Mouse (Mus musculus) forebrain, embryonic 15.5 days (tissue): ENCODE results near the gene Cckbr. TPM values are rescaled to one million over a fixed set of nuclear protein-coding genes. Genes with fewer than 3 reads are reported as not detected.
"Not testable (repeated sequence)": the region's sequence is repeated elsewhere in the genome, so short reads cannot be mapped to it uniquely, and the experiment has no call there.

ENCODE experiments used
- ATAC-seq: fragments of 200-750 bp; cut with Nextera tagmentation; replicated peaks from 2 replicates; pipeline ENCODE4 v1.8.0; 2017; ENCODE audit warnings: mild to moderate bottlenecking, moderate TSS enrichment, moderate library complexity
- H3K27ac ChIP-seq: fragments of 300-500 bp; sonication (generic); replicated peaks from 2 replicates; pipeline ENCODE4 v1.5.1; 2015; ENCODE audit warnings: mild to moderate bottlenecking, inconsistent platforms
- H3K27me3 ChIP-seq: fragments of 300-500 bp; sonication (generic); 2 replicates; pipeline ENCODE4 v1.6.1; 2015; ENCODE audit warnings: inconsistent platforms
- H3K36me3 ChIP-seq: fragments of 300-500 bp; sonication (generic); 2 replicates; pipeline ENCODE4 v1.6.1; 2015; ENCODE audit warnings: mild to moderate bottlenecking, inconsistent platforms
- H3K4me1 ChIP-seq: fragments of 300-500 bp; sonication (generic); 2 replicates; pipeline ENCODE4 v1.6.1; 2015; ENCODE audit warnings: inconsistent platforms
- H3K4me2 ChIP-seq: fragments of 300-500 bp; sonication (generic); replicated peaks from 2 replicates; pipeline ENCODE4 v1.6.1; 2015; ENCODE audit warnings: mild to moderate bottlenecking, inconsistent platforms
- H3K4me3 ChIP-seq: fragments of 300-500 bp; sonication (generic); 2 replicates; pipeline ENCODE4 v1.5.1; 2015; ENCODE audit warnings: mild to moderate bottlenecking, inconsistent platforms
- H3K9ac ChIP-seq: fragments of 300-500 bp; sonication (generic); replicated peaks from 2 replicates; pipeline ENCODE4 v1.6.1; 2015; ENCODE audit warnings: mild to moderate bottlenecking, inconsistent platforms
- H3K9me3 ChIP-seq: fragments of 300-500 bp; sonication (generic); 2 replicates; pipeline ENCODE4 v1.6.1; 2016; ENCODE audit warnings: inconsistent platforms
- WGBS: fragments of 180-500 bp; shearing (Covaris S2); methylation state at CpG from one replicate; pipeline ENCODE4 v1.1.7; 2015; ENCODE audit warnings: mixed read lengths; 5-methylcytosine and 5-hydroxymethylcytosine counted together
- polyA plus RNA-seq: library from polyadenylated mRNA; unstranded; fragments of >200 nt; fragmentation: Nextera tagmentation; extraction: Ambion mirVana; gene quantifications from 2 replicates; pipeline ENCODE4 v1.2.1, GENCODE M21; 2015

Cckbr gene
- polyA plus RNA-seq, 1 experiment from 2014 or later, result 1.5 TPM

DNA sequence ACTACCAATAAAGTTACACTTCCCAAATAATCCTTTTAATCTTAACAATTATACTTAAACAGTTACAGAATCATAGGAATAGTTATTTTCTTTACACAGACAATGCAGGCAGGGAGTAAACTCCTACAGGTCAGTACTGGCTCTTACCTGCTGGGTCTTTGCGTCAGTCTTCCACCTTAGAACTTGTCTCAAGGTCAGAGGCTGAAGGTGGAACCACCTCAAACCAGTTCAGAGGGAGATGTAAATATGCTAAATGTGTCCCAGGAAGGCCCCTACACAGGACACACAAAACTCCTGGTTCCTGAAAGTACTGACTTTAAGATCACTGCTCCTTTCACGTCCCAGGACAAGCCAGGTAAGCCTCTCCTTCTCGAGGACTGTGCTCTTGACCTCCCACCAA is 19.5 kb downstream of the Cckbr start:
- H3K36me3 ChIP-seq, result no peaks in the 10 kb centered on the region
- 66% methylated on average over 3 of the region's 3 CpGs for WGBS
- no peaks in the 10 kb centered on the region for H3K27me3 ChIP-seq
- no peak overlapping the region for H3K27ac ChIP-seq
- ATAC-seq, result no peak
- no peak overlapping the region for H3K4me2 ChIP-seq
- no peaks in the 10 kb centered on the region for H3K4me1 ChIP-seq
- no peaks in the 10 kb centered on the region for H3K9me3 ChIP-seq
- H3K9ac ChIP-seq, result no peak overlapping the region
- H3K4me3 ChIP-seq, result no peak overlapping the region

DNA sequence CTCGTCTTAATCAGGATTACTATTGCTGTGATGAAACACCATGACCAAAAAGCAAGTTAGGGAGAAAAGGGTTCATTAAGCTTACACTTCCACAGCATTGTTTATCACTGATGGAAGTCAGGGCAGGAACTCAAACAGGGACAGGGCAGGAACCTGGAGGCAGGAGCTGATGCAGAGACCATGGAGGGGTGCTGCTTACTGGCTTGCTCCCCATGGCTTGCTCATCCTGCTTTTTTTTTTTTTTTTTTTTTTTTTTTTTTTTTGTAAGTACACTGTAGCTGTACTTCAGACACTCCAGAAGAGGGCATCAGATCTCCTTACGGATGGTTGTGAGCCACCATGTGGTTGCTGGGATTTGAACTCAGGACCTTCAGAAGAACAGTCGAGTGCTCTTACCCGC is 27.8 kb downstream of the Cckbr start:
- ATAC-seq, H3K4me1 ChIP-seq, H3K4me3 ChIP-seq, H3K4me2 ChIP-seq, H3K27me3 ChIP-seq, H3K9ac ChIP-seq, H3K36me3 ChIP-seq, H3K27ac ChIP-seq, H3K9me3 ChIP-seq: not testable (repeated sequence)
- WGBS, result 89% methylated on average over 4 of the region's 4 CpGs

DNA sequence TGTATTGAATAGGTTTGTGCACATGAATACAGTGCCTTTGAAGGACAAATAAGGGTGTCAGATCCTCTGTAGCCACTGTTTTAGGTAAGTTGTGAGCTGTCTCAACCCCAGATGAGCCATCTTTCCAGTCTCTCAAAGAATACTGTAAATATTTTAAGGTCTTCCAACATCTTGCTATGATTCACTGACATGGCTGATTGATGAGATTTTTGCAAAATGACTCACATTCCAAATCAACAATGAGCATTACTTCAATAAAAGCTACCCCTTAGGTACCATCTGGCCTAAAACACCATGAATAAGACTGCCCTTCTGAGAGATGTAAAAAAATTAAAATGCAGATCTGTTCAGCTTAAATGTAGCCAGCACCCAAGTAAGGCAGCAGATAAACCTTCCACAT is 33.0 kb downstream of the Cckbr start:
- Histone ChIP-seq H3K4me2 (no peak overlapping the region), H3K36me3 (no peaks in the 10 kb centered on the region), H3K27ac (no peak overlapping the region), H3K4me3 (no peak overlapping the region), H3K9me3 (no peaks in the 10 kb centered on the region), H3K4me1 (no peaks in the 10 kb centered on the region), H3K27me3 (no peaks in the 10 kb centered on the region), H3K9ac (no peak overlapping the region)
- no peak for ATAC-seq

DNA sequence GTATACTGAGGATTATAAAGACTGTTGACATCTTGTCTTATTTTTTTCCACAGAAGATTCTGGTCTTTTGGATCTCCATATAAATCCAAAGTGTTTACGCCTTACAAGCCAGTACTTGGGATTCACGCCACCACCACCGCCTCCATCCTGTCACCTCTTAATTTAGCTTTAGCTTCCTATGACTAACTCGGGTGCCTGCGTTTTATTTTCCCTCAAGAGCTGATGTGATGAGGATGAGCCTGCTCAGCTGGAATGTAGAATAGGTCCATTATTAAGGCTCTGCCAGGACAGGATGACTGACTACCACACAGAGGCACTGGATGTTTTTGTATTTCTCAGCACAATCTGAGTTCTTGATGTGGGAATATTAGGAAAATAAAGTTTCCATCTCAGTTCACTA is 40.0 kb downstream of the Cckbr start:
- not testable (repeated sequence) for H3K9me3 ChIP-seq, H3K27me3 ChIP-seq, H3K36me3 ChIP-seq, H3K27ac ChIP-seq, ATAC-seq, H3K4me3 ChIP-seq, H3K9ac ChIP-seq, H3K4me1 ChIP-seq, H3K4me2 ChIP-seq
- WGBS, result 85% methylated on average over 5 of the region's 5 CpGs

DNA sequence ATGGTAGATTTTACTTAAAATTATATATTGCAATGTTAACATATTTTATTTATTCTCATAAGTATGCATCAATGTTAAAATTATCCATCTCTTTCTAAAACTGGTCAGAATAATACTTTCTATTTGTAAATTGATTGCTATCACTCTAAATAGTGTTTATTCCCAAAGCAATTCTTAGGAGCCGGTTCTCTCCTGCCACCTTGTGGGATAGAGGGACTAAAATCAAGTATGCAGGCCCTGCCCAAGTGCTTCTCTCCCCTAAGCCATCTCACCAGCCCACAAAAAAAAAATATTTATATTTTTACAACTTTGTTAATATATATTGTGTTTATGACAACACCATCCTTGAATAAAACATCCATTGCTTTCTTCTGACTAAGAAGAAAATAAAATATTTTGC is 47.1 kb downstream of the Cckbr start:
- H3K9ac ChIP-seq, result no peak overlapping the region
- H3K9me3 ChIP-seq, result no peaks in the 10 kb centered on the region
- no peaks in the 10 kb centered on the region for H3K36me3 ChIP-seq
- ATAC-seq, result no peak
- no peak overlapping the region for H3K4me2 ChIP-seq
- H3K4me1 ChIP-seq, result no peaks in the 10 kb centered on the region
- 58% methylated on average over 1 of the region's 1 CpGs for WGBS
- H3K4me3 ChIP-seq, result no peak overlapping the region
- no peaks in the 10 kb centered on the region for H3K27me3 ChIP-seq
- H3K27ac ChIP-seq, result no peak overlapping the region

DNA sequence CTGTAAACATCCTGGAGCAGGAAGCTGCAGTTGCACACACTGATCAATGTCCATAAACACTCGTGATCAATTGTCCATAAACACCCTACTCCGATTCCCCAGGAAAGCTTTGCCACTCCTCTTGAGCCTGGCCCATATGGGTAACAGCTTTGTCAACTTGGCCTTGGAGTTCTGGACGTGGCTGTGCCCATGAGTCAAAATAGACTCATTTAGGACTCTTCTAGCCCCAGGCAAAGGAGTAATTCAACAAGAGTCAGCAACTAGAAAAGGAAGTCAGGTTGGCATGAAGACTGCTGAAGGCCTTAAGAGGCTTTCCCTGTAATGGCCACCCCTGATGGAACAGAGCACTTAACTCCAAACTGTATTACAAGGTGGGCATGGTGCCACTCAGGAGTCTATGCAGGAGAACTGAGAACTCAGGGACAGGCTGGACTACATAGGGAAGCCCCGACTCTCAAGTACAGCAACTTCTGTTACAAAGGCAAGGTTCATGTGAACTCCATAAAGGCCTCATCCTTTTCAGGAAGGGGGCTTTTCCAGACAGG is 49.3 kb downstream of the Cckbr start:
- Histone ChIP-seq H3K9me3 (no peaks in the 10 kb centered on the region), H3K4me3 (no peak overlapping the region), H3K27ac (no peak overlapping the region), H3K27me3 (no peaks in the 10 kb centered on the region), H3K4me2 (no peak overlapping the region), H3K36me3 (no peaks in the 10 kb centered on the region), H3K9ac (no peak overlapping the region), H3K4me1 (no peaks in the 10 kb centered on the region)
- 76% methylated on average over 4 of the region's 4 CpGs for WGBS
- no peak for ATAC-seq

DNA sequence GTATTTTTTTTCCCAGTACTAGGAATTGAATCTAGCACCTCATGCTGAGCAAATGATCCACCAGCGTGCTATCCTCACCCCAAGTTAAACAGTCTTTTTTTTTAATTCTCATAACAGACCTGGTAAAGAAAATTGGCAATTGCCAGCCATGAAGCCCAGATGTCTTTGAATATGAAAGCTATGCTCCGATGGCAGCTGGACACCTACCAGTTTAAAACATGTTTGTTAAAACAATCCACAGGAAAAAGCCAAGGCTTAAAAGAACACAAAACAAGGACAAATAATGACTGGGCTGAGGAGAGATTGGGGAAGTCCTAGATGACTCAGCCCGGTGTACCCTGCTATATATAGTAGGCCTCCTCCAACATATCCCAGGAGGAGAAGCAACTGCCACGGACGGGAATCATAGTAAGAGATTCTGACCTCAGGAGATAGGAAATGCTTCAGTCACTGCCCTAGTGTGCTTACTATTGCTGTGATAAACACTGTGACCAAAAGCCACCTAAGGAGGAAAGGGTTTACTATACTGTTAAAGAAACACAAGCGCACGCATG is 49.9 kb downstream of the Cckbr start:
- WGBS, result 87% methylated on average over 7 of the region's 7 CpGs
- H3K4me3 ChIP-seq, result no peak overlapping the region
- no peak for ATAC-seq

DNA sequence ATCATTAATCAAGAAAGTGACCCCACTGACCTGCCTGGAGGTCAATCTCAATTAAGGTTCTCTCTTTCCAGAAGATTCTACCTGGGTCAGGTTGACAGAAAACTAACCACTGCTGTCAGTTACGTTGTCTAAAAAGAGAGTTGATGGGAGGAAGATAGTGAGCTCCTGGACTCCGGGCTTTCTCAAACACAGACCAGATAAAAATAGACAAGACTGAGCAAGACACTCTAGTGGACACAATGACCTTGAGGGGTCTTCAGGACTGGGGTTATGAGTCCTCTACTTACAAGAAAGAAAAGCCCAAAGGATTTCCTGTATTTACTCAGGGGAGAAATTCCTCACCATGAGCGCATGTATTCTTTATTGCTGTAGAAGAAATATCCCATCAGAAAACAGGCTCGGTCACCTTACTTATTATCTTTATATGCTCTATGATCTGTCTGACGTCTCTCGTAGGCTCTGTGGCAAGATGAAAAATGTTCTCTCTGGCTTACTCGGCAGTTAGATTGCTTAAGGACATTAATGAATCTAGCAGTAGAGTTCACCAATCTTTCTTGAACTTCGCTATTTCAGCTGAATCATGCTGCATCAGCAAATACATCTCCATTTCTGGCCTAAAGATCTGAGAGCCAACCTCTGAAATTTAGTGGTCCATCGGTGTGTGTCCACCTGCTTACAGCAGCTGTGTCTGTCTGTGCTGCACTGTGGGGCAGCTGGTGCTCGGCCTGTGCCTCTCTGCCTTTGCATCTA is 51.3 kb downstream of the Cckbr start:
- WGBS, result 82% methylated on average over 10 of the region's 10 CpGs
- H3K9me3 ChIP-seq, result no peaks in the 10 kb centered on the region
- H3K4me2 ChIP-seq, result no peak overlapping the region
- no peaks in the 10 kb centered on the region for H3K27me3 ChIP-seq
- no peak for ATAC-seq
- H3K27ac ChIP-seq, result no peak overlapping the region
- no peak overlapping the region for H3K4me3 ChIP-seq
- no peaks in the 10 kb centered on the region for H3K36me3 ChIP-seq
- H3K4me1 ChIP-seq, result peaks cover 12% of the 10 kb centered on the region
- no peak overlapping the region for H3K9ac ChIP-seq

More for the DNA sequence above, 49.9 kb downstream of the Cckbr start:
- no peaks in the 10 kb centered on the region for H3K4me1 ChIP-seq
- H3K9ac ChIP-seq, result no peak overlapping the region
- H3K27ac ChIP-seq, result no peak overlapping the region
- H3K9me3 ChIP-seq, result no peaks in the 10 kb centered on the region
- no peaks in the 10 kb centered on the region for H3K27me3 ChIP-seq
- H3K36me3 ChIP-seq, result no peaks in the 10 kb centered on the region
- no peak overlapping the region for H3K4me2 ChIP-seq

DNA sequence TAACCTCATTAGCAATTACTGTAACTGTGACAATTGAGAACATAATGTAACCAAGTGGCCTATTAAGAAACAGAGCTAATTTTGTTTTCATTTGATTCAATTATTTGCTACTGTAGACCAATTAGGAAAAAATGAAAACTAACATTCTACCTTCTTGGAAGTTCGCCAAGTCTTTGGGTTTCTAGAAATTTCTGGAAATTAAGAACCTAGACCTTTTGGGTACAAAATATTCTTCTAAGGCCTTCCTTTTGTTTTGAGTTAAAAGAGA is 51.8 kb downstream of the Cckbr start:
- Histone ChIP-seq H3K9me3 (no peaks in the 10 kb centered on the region), H3K27ac (no peak overlapping the region), H3K4me2 (no peak overlapping the region), H3K4me3 (no peak overlapping the region), H3K4me1 (peaks cover 17% of the 10 kb centered on the region), H3K27me3 (no peaks in the 10 kb centered on the region), H3K36me3 (no peaks in the 10 kb centered on the region), H3K9ac (no peak overlapping the region)
- no peak for ATAC-seq
- 95% methylated on average over 1 of the region's 1 CpGs for WGBS

DNA sequence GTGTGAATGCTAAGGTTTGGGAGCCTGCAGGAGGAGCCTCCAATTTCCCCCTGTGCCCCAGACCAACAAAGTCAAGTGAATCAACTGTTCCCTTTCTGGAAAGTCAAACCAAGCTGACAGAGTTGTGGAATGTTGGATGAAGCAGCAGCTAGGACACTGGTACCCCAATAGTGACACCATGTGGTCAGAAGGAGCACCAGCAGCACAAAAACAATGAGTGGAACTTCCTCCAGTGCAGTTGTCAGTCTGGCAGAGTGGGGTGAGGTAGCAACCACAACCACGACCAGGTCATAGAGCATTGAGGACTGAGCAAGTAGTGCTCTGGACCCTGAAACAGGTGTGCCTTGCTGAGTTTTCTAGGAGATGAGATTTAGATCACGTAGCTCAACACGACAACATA is 52.3 kb downstream of the Cckbr start:
- ATAC-seq, result no peak

DNA sequence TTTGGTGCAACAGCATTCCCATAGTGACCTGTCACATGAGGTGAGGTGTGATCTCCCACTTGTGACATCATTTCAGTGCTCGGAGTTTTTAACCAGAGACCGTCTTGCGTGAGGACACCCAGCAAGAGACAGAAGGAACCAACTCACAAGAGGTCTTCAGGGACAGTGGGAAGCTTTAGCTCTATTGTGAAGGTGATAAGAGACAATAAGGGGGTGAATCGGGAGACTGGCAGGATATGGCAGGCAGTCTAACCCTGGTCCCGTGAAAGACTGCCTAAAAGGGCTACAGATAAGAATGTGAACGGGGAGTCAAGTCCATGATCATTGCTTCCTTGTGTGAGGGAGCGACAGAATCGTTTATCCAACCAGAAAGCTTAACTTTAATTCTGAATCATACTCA is 52.8 kb downstream of the Cckbr start:
- H3K9me3 ChIP-seq, result no peaks in the 10 kb centered on the region
- H3K4me3 ChIP-seq, result no peak overlapping the region
- WGBS, result 87% methylated on average over 8 of the region's 8 CpGs
- no peak for ATAC-seq
- no peaks in the 10 kb centered on the region for H3K36me3 ChIP-seq
- no peak overlapping the region for H3K27ac ChIP-seq
- peaks cover 20% of the 10 kb centered on the region for H3K4me1 ChIP-seq
- H3K4me2 ChIP-seq, result no peak overlapping the region
- H3K9ac ChIP-seq, result no peak overlapping the region
- no peaks in the 10 kb centered on the region for H3K27me3 ChIP-seq

More for the DNA sequence above, 52.3 kb downstream of the Cckbr start:
- no peaks in the 10 kb centered on the region for H3K9me3 ChIP-seq
- no peak overlapping the region for H3K27ac ChIP-seq
- no peak overlapping the region for H3K4me3 ChIP-seq
- H3K4me1 ChIP-seq, result peaks cover 20% of the 10 kb centered on the region
- 67% methylated on average over 3 of the region's 3 CpGs for WGBS
- no peaks in the 10 kb centered on the region for H3K27me3 ChIP-seq
- no peak overlapping the region for H3K9ac ChIP-seq
- no peaks in the 10 kb centered on the region for H3K36me3 ChIP-seq
- H3K4me2 ChIP-seq, result no peak overlapping the region

DNA sequence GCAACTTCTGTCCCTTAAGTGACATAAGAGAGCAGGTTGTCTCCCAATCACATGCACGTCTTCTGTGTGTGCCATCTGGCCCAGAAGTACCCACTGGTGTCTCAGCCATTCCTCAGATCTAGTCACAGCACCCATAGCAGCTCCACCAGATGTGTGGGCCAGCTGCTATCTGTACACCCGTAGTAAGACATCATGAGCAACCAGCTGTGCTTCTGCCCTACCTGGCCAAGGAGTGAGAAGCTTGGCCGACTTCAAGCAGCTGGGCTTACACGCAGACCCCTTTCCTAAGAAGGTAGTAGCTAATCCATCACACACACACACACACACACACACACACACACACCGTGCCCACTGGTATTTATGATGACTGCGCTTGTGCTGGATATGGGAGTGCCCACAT is 53.7 kb downstream of the Cckbr start:
- peaks cover 20% of the 10 kb centered on the region for H3K4me1 ChIP-seq
- no peak overlapping the region for H3K9ac ChIP-seq
- ATAC-seq, result no peak
- H3K27me3 ChIP-seq, result no peaks in the 10 kb centered on the region
- H3K9me3 ChIP-seq, result no peaks in the 10 kb centered on the region
- H3K27ac ChIP-seq, result no peak overlapping the region
- no peak overlapping the region for H3K4me2 ChIP-seq
- H3K4me3 ChIP-seq, result no peak overlapping the region
- 89% methylated on average over 6 of the region's 6 CpGs for WGBS
- H3K36me3 ChIP-seq, result no peaks in the 10 kb centered on the region

DNA sequence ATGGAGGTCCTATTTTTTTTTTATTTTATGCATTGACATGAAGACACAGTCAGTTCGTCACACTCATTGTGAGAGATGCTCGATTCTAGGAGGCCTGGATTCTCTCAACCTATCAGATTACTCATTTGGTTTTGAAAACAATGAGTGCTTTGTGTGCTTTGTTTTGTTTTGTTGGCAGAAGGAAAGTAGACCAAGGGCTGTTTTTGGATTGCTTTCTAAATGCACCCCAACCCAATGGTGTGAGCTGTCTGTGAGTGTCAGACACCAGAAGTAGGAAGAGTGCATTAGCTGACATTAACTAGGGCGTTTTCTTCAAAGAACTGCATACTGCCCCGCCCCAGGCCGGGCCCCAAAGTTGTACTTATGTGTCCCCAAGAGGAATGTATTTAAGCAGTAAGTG is 54.5 kb downstream of the Cckbr start:
- no peak overlapping the region for H3K9ac ChIP-seq
- 39% methylated on average over 5 of the region's 5 CpGs for WGBS
- H3K36me3 ChIP-seq, result no peaks in the 10 kb centered on the region
- H3K9me3 ChIP-seq, result no peaks in the 10 kb centered on the region
- H3K27ac ChIP-seq, result no peak overlapping the region
- no peaks in the 10 kb centered on the region for H3K27me3 ChIP-seq
- no peak overlapping the region for H3K4me2 ChIP-seq
- no peak for ATAC-seq
- no peak overlapping the region for H3K4me3 ChIP-seq
- H3K4me1 ChIP-seq, result peaks cover 20% of the 10 kb centered on the region
